Mouse (Mus musculus): ENCODE results near the gene Krt33b. TPM values are rescaled to one million over a fixed set of nuclear protein-coding genes. Genes with fewer than 3 reads are reported as not detected.
A peak's percentile ranks its signal among the peaks of the same experiment; 100 is the strongest.

Krt33b gene
- polyA plus RNA-seq, 1 experiment from 2014 or later: not detected

GRCm38 (mm10) chr11:100016112-100016511 lies 13.6 kb downstream of the Krt33b start, which contains the start of gene Krt33a:
Gene Krt33a, minus strand, starts transcription at chr11:100016212.
- Histone ChIP-seq H3K27me3 (ENCODE audit: low read depth, poor library complexity, severe bottlenecking) (no peaks in the 10 kb centered on the region), H3K4me3 (no peak within 1 kb of the TSS), H3K36me3 (no peaks in the 10 kb centered on the region), H3K27ac (no peak within 1 kb of the TSS), H3K4me1 (no peaks in the 10 kb centered on the region), H3K9me3 (replicated peaks) (no peaks in the 10 kb centered on the region)
- WGBS: 55% methylated on average over 4 of the region's 4 CpGs
- DNase-seq (ENCODE audit: low spot score): no peak

GRCm38 (mm10) chr11:100013691-100014171 lies 15.9 kb downstream of the Krt33b start:
- 74% methylated on average over 4 of the region's 4 CpGs for WGBS
- no peaks in the 10 kb centered on the region for H3K9me3 ChIP-seq (replicated peaks)
- DNase-seq (ENCODE audit: low spot score): no peak
- H3K27ac ChIP-seq: no peak overlapping the region
- H3K27me3 ChIP-seq (ENCODE audit: low read depth, poor library complexity, severe bottlenecking): no peaks in the 10 kb centered on the region
- no peaks in the 10 kb centered on the region for H3K4me1 ChIP-seq
- no peaks in the 10 kb centered on the region for H3K36me3 ChIP-seq
- no peak overlapping the region for H3K4me3 ChIP-seq

GRCm38 (mm10) chr11:100010682-100011081 lies 19.0 kb downstream of the Krt33b start:
- 88% methylated on average over 5 of the region's 5 CpGs for WGBS
- Histone ChIP-seq H3K27ac (no peak overlapping the region), H3K4me1 (no peaks in the 10 kb centered on the region), H3K36me3 (no peaks in the 10 kb centered on the region), H3K27me3 (ENCODE audit: low read depth, poor library complexity, severe bottlenecking) (no peaks in the 10 kb centered on the region), H3K4me3 (no peak overlapping the region), H3K9me3 (replicated peaks) (no peaks in the 10 kb centered on the region)
- DNase-seq (ENCODE audit: low spot score): no peak

- DNase-seq (ENCODE audit: low spot score): no peak
- H3K27ac ChIP-seq: no peak overlapping the region
- 91% methylated on average over 5 of the region's 5 CpGs for WGBS
- H3K4me3 ChIP-seq: no peak overlapping the region
- H3K36me3 ChIP-seq: no peaks in the 10 kb centered on the region
- H3K9me3 ChIP-seq (replicated peaks): no peaks in the 10 kb centered on the region
- no peaks in the 10 kb centered on the region for H3K4me1 ChIP-seq
- no peaks in the 10 kb centered on the region for H3K27me3 ChIP-seq (ENCODE audit: low read depth, poor library complexity, severe bottlenecking)
These were observed 21.3 kb downstream of the Krt33b start for GRCm38 (mm10) chr11:100008336-100008735.

GRCm38 (mm10) chr11:100006624-100007023 lies 23.0 kb downstream of the Krt33b start:
- Histone ChIP-seq H3K36me3 (no peaks in the 10 kb centered on the region), H3K9me3 (replicated peaks) (no peaks in the 10 kb centered on the region), H3K4me1 (no peaks in the 10 kb centered on the region), H3K27ac (no peak overlapping the region), H3K27me3 (ENCODE audit: low read depth, poor library complexity, severe bottlenecking) (no peaks in the 10 kb centered on the region), H3K4me3 (no peak overlapping the region)
- WGBS: 57% methylated on average over 3 of the region's 3 CpGs
- no peak for DNase-seq (ENCODE audit: low spot score)

GRCm38 (mm10) chr11:100005905-100006304 lies 23.8 kb downstream of the Krt33b start:
- no peaks in the 10 kb centered on the region for H3K4me1 ChIP-seq
- no peaks in the 10 kb centered on the region for H3K9me3 ChIP-seq (replicated peaks)
- H3K27ac ChIP-seq: no peak overlapping the region
- H3K27me3 ChIP-seq (ENCODE audit: low read depth, poor library complexity, severe bottlenecking): no peaks in the 10 kb centered on the region
- no peaks in the 10 kb centered on the region for H3K36me3 ChIP-seq
- WGBS: 87% methylated on average over 8 of the region's 8 CpGs
- no peak for DNase-seq (ENCODE audit: low spot score)
- no peak overlapping the region for H3K4me3 ChIP-seq

- H3K27ac ChIP-seq: no peak overlapping the region
- no peaks in the 10 kb centered on the region for H3K4me1 ChIP-seq
- H3K4me3 ChIP-seq: no peak overlapping the region
- H3K36me3 ChIP-seq: no peaks in the 10 kb centered on the region
- DNase-seq (ENCODE audit: low spot score): no peak
- WGBS: 25% methylated on average over 6 of the region's 6 CpGs
- no peaks in the 10 kb centered on the region for H3K27me3 ChIP-seq (ENCODE audit: low read depth, poor library complexity, severe bottlenecking)
- no peaks in the 10 kb centered on the region for H3K9me3 ChIP-seq (replicated peaks)
These were observed 24.8 kb downstream of the Krt33b start for GRCm38 (mm10) chr11:100004846-100005245.

GRCm38 (mm10) chr11:99999091-99999490 lies 30.6 kb downstream of the Krt33b start:
- Histone ChIP-seq H3K27me3 (ENCODE audit: low read depth, poor library complexity, severe bottlenecking) (peaks cover 10% of the 10 kb centered on the region), H3K4me1 (peaks cover under 1% of the 10 kb centered on the region; the same call in 1 of the 2 replicates), H3K36me3 (no peaks in the 10 kb centered on the region), H3K9me3 (replicated peaks) (no peaks in the 10 kb centered on the region), H3K27ac (no peak overlapping the region), H3K4me3 (no peak overlapping the region)
- 96% methylated on average over 7 of the region's 7 CpGs for WGBS
- DNase-seq (ENCODE audit: low spot score): no peak

GRCm38 (mm10) chr11:99994384-99994661 lies 35.3 kb downstream of the Krt33b start:
- Histone ChIP-seq H3K36me3 (no peaks in the 10 kb centered on the region), H3K27ac (no peak overlapping the region), H3K27me3 (ENCODE audit: low read depth, poor library complexity, severe bottlenecking) (peaks cover 27% of the 10 kb centered on the region), H3K9me3 (replicated peaks) (no peaks in the 10 kb centered on the region), H3K4me1 (peaks cover 9% of the 10 kb centered on the region), H3K4me3 (no peak overlapping the region)
- WGBS: 72% methylated on average over 4 of the region's 4 CpGs
- DNase-seq (ENCODE audit: low spot score): no peak

GRCm38 (mm10) chr11:99993620-99994383 lies 35.9 kb downstream of the Krt33b start, which contains the start of gene Krtap17-1:
Gene Krtap17-1, minus strand, starts transcription at chr11:99993994.
- H3K4me1 ChIP-seq: peaks cover 9% of the 10 kb centered on the region
- 33% methylated on average over 26 of the region's 26 CpGs for WGBS
- peaks cover 27% of the 10 kb centered on the region for H3K27me3 ChIP-seq (ENCODE audit: low read depth, poor library complexity, severe bottlenecking)
- peak within 1 kb of the TSS; percentile 33 for H3K4me3 ChIP-seq
- no peaks in the 10 kb centered on the region for H3K36me3 ChIP-seq
- no peak within 1 kb of the TSS for H3K27ac ChIP-seq
- no peaks in the 10 kb centered on the region for H3K9me3 ChIP-seq (replicated peaks)
- DNase-seq (ENCODE audit: low spot score): peak; percentile 33

- Histone ChIP-seq H3K4me3 (no peak overlapping the region), H3K27ac (no peak overlapping the region), H3K27me3 (ENCODE audit: low read depth, poor library complexity, severe bottlenecking) (peaks cover 27% of the 10 kb centered on the region), H3K36me3 (no peaks in the 10 kb centered on the region), H3K9me3 (replicated peaks) (no peaks in the 10 kb centered on the region), H3K4me1 (peaks cover 15% of the 10 kb centered on the region)
- WGBS: 92% methylated on average over 3 of the region's 3 CpGs
- DNase-seq (ENCODE audit: low spot score): no peak
These were observed 39.1 kb downstream of the Krt33b start for GRCm38 (mm10) chr11:99990571-99990970.

GRCm38 (mm10) chr11:99989881-99990405 lies 39.7 kb downstream of the Krt33b start:
- peaks cover 15% of the 10 kb centered on the region for H3K4me1 ChIP-seq
- H3K27me3 ChIP-seq (ENCODE audit: low read depth, poor library complexity, severe bottlenecking): peaks cover 26% of the 10 kb centered on the region
- H3K9me3 ChIP-seq (replicated peaks): no peaks in the 10 kb centered on the region
- no peak overlapping the region for H3K27ac ChIP-seq
- WGBS: 86% methylated on average over 6 of the region's 6 CpGs
- H3K36me3 ChIP-seq: no peaks in the 10 kb centered on the region
- DNase-seq (ENCODE audit: low spot score): no peak
- H3K4me3 ChIP-seq: no peak overlapping the region

GRCm38 (mm10) chr11:99988530-99988929 lies 41.1 kb downstream of the Krt33b start:
- no peak overlapping the region for H3K27ac ChIP-seq
- peaks cover 9% of the 10 kb centered on the region for H3K4me1 ChIP-seq
- no peaks in the 10 kb centered on the region for H3K36me3 ChIP-seq
- DNase-seq (ENCODE audit: low spot score): no peak
- no peaks in the 10 kb centered on the region for H3K9me3 ChIP-seq (replicated peaks)
- H3K27me3 ChIP-seq (ENCODE audit: low read depth, poor library complexity, severe bottlenecking): peaks cover 12% of the 10 kb centered on the region
- no peak overlapping the region for H3K4me3 ChIP-seq
- WGBS: 98% methylated on average over 3 of the region's 3 CpGs

Measured in limb, embryonic 10.5 days (tissue).